Mouse (Mus musculus) frontal cortex, postnatal 36 days (tissue): ENCODE measurements at regions not wholly inside any gene's neighbourhood (a gene's known extent, or its start where the extent isn't known, plus 50 kb on each side); places are given as distances from the start of the nearest gene placed in this dataset.

ENCODE experiments used
- DNase-seq, 2 experiments: peaks; one replicate each; pipeline ENCODE4 v3.0.0; 2022; ENCODE audit warnings: low spot score in 2 of 2

- DNase-seq, result no peak
These were observed 847.7 kb downstream of the D3Ertd751e start for GRCm38 (mm10) chr3:42590126-42590525.

GRCm38 (mm10) chr3:42593792-42594433 lies 851.5 kb downstream of the D3Ertd751e start:
- no peak for DNase-seq

- no peak for DNase-seq
These were observed 854.3 kb downstream of the D3Ertd751e start for GRCm38 (mm10) chr3:42596686-42597085.
